Mouse (Mus musculus) embryonic fibroblast, embryonic 13.5 days (primary cell): ENCODE measurements around the gene Akr1b10. TPM values are rescaled to one million over a fixed set of nuclear protein-coding genes. Genes with fewer than 3 reads are reported as not detected.
"Not testable (repeated sequence)": the region's sequence is repeated elsewhere in the genome, so short reads cannot be mapped to it uniquely, and the experiment has no call there.

ENCODE experiments used
- H3K27ac ChIP-seq: 2 replicates; pipeline ENCODE4 v1.5.1; 2012; ENCODE audit warnings: low read length, control low read depth, inconsistent platforms; ENCODE audit not compliant: insufficient read depth
- H3K4me1 ChIP-seq: 2 replicates; pipeline ENCODE4 v1.6.1; 2011; ENCODE audit warnings: low read length; ENCODE audit not compliant: control insufficient read depth, insufficient read depth
- H3K4me3 ChIP-seq: 2 replicates; pipeline ENCODE4 v1.5.1; 2011; ENCODE audit warnings: mild to moderate bottlenecking, control low read depth, low read length; ENCODE audit not compliant: insufficient read depth
- CTCF ChIP-seq: IDR thresholded peaks from 2 replicates; pipeline ENCODE4 v1.5.1; 2011; ENCODE audit warnings: mild to moderate bottlenecking, control low read depth, low read length, moderate library complexity, borderline replicate concordance; ENCODE audit not compliant: insufficient read depth
- POLR2A ChIP-seq: IDR thresholded peaks from 2 replicates; pipeline ENCODE4 v1.6.1; 2011; ENCODE audit warnings: low read depth, mild to moderate bottlenecking, control low read depth, low read length, moderate library complexity
- polyA plus RNA-seq: library from polyadenylated mRNA; stranded (reverse); fragments of >200 nt; gene quantifications from 2 replicates; pipeline ENCODE4 v1.2.4, GENCODE M21; 2011; ENCODE audit warnings: low read depth; ENCODE audit not compliant: missing spikeins, insufficient read length

The Akr1b10 gene
- polyA plus RNA-seq, 1 experiment = 19.9 TPM

- H3K4me3 ChIP-seq = no peak overlapping the region
- TF ChIP-seq POLR2A (no peak), CTCF (no peak)
- peaks cover 4% of the 10 kb centered on the region for H3K4me1 ChIP-seq
- no peak overlapping the region for H3K27ac ChIP-seq
Measured at GRCm38 (mm10) chr6:34350037-34350699, 33.9 kb upstream of the Akr1b10 start.

- not testable (repeated sequence) for H3K27ac ChIP-seq, H3K4me1 ChIP-seq, H3K4me3 ChIP-seq
Measured at GRCm38 (mm10) chr6:34351481-34351880, 32.5 kb upstream of the Akr1b10 start.

- Histone ChIP-seq H3K4me1 (peaks cover 7% of the 10 kb centered on the region), H3K4me3 (no peak overlapping the region), H3K27ac (no peak overlapping the region)
- TF ChIP-seq POLR2A (no peak), CTCF (no peak)
Measured at GRCm38 (mm10) chr6:34352401-34352800, 31.6 kb upstream of the Akr1b10 start.

GRCm38 (mm10) chr6:34353658-34354353, 30.2 kb upstream of the Akr1b10 start, which contains the start of gene Akr1b8:
Gene Akr1b8, plus strand, starts transcription at chr6:34354119.
- TF ChIP-seq POLR2A (peak; percentile 70), CTCF (no peak)
- Histone ChIP-seq H3K27ac (peak within 1 kb of the TSS; percentile 91), H3K4me3 (peak within 1 kb of the TSS; percentile 48), H3K4me1 (peaks cover 7% of the 10 kb centered on the region)

- Histone ChIP-seq H3K4me3 (peak overlapping the region; percentile 48), H3K4me1 (peaks cover 7% of the 10 kb centered on the region), H3K27ac (peak overlapping the region; percentile 91)
- no peak for TF ChIP-seq POLR2A
- no peak for TF ChIP-seq CTCF
Measured at GRCm38 (mm10) chr6:34354354-34355348, 29.4 kb upstream of the Akr1b10 start.

- Histone ChIP-seq H3K4me1 (peaks cover 7% of the 10 kb centered on the region), H3K27ac (no peak overlapping the region), H3K4me3 (no peak overlapping the region)
- TF ChIP-seq CTCF (no peak), POLR2A (no peak)
Measured at GRCm38 (mm10) chr6:34355349-34355747, 28.7 kb upstream of the Akr1b10 start.

GRCm38 (mm10) chr6:34355841-34356240, 28.2 kb upstream of the Akr1b10 start:
- Histone ChIP-seq H3K27ac (no peak overlapping the region), H3K4me3 (no peak overlapping the region), H3K4me1 (peaks cover 7% of the 10 kb centered on the region)
- no peak for TF ChIP-seq CTCF
- no peak for TF ChIP-seq POLR2A

GRCm38 (mm10) chr6:34364217-34365136, 19.5 kb upstream of the Akr1b10 start:
- TF ChIP-seq POLR2A = no peak
- no peak for TF ChIP-seq CTCF
- Histone ChIP-seq H3K4me3 (no peak overlapping the region), H3K27ac (no peak overlapping the region), H3K4me1 (no peaks in the 10 kb centered on the region)

GRCm38 (mm10) chr6:34367998-34368397, 16.0 kb upstream of the Akr1b10 start:
- H3K4me1 ChIP-seq = no peaks in the 10 kb centered on the region
- no peak overlapping the region for H3K4me3 ChIP-seq
- TF ChIP-seq CTCF = no peak
- no peak for TF ChIP-seq POLR2A
- no peak overlapping the region for H3K27ac ChIP-seq
